Mouse (Mus musculus): ENCODE measurements at regions not wholly inside any gene's neighbourhood (a gene's known extent, or its start where the extent isn't known, plus 50 kb on each side); places are given as distances from the start of the nearest gene placed in this dataset.

GRCm38 (mm10) chr1:184411066-184411465 lies 321.4 kb downstream of the Hlx start:
- no peak for DNase-seq (ENCODE audit: extremely low read depth, insufficient read length, low spot score)

- no peak for DNase-seq (ENCODE audit: extremely low read depth, insufficient read length, low spot score)
Observed at GRCm38 (mm10) chr1:184409986-184410385, 322.4 kb downstream of the Hlx start.

GRCm38 (mm10) chr1:184402985-184403384 lies 329.4 kb downstream of the Hlx start:
- no peak for DNase-seq (ENCODE audit: extremely low read depth, insufficient read length, low spot score)

GRCm38 (mm10) chr1:184395215-184395614 lies 337.2 kb downstream of the Hlx start:
- peak; percentile 44 for DNase-seq (ENCODE audit: extremely low read depth, insufficient read length, low spot score)

- no peak for DNase-seq (ENCODE audit: extremely low read depth, insufficient read length, low spot score)
Observed at GRCm38 (mm10) chr1:184394559-184395194, 337.7 kb downstream of the Hlx start.

- no peak for DNase-seq (ENCODE audit: extremely low read depth, insufficient read length, low spot score)
Observed at GRCm38 (mm10) chr1:184384088-184384823, 348.2 kb downstream of the Hlx start.

- DNase-seq (ENCODE audit: extremely low read depth, insufficient read length, low spot score), result no peak
Observed at GRCm38 (mm10) chr1:184378665-184379064, 344.6 kb upstream of the 1700056E22Rik start.

GRCm38 (mm10) chr1:184365026-184365425 lies 330.9 kb upstream of the 1700056E22Rik start:
- DNase-seq (ENCODE audit: extremely low read depth, insufficient read length, low spot score), result no peak

GRCm38 (mm10) chr1:184358226-184358568 lies 324.1 kb upstream of the 1700056E22Rik start:
- DNase-seq (ENCODE audit: extremely low read depth, insufficient read length, low spot score), result no peak

GRCm38 (mm10) chr1:184357474-184358225 lies 323.5 kb upstream of the 1700056E22Rik start:
- no peak for DNase-seq (ENCODE audit: extremely low read depth, insufficient read length, low spot score)

GRCm38 (mm10) chr1:184353832-184354449 lies 319.8 kb upstream of the 1700056E22Rik start:
- no peak for DNase-seq (ENCODE audit: extremely low read depth, insufficient read length, low spot score)

- no peak for DNase-seq (ENCODE audit: extremely low read depth, insufficient read length, low spot score)
Observed at GRCm38 (mm10) chr1:184351760-184352159, 317.7 kb upstream of the 1700056E22Rik start.

- no peak for DNase-seq (ENCODE audit: extremely low read depth, insufficient read length, low spot score)
Observed at GRCm38 (mm10) chr1:184344829-184345228, 310.7 kb upstream of the 1700056E22Rik start.

GRCm38 (mm10) chr1:184335952-184336351 lies 301.9 kb upstream of the 1700056E22Rik start:
- no peak for DNase-seq (ENCODE audit: extremely low read depth, insufficient read length, low spot score)

- DNase-seq (ENCODE audit: extremely low read depth, insufficient read length, low spot score), result no peak
Observed at GRCm38 (mm10) chr1:184335281-184335680, 301.2 kb upstream of the 1700056E22Rik start.

- no peak for DNase-seq (ENCODE audit: extremely low read depth, insufficient read length, low spot score)
Observed at GRCm38 (mm10) chr1:184334818-184335217, 300.7 kb upstream of the 1700056E22Rik start.

- no peak for DNase-seq (ENCODE audit: extremely low read depth, insufficient read length, low spot score)
Observed at GRCm38 (mm10) chr1:184333086-184333485, 299.0 kb upstream of the 1700056E22Rik start.

GRCm38 (mm10) chr1:184330516-184331350 lies 296.6 kb upstream of the 1700056E22Rik start:
- DNase-seq (ENCODE audit: extremely low read depth, insufficient read length, low spot score), result no peak

GRCm38 (mm10) chr1:184326191-184326590 lies 292.1 kb upstream of the 1700056E22Rik start:
- no peak for DNase-seq (ENCODE audit: extremely low read depth, insufficient read length, low spot score)

- DNase-seq (ENCODE audit: extremely low read depth, insufficient read length, low spot score), result no peak
Observed at GRCm38 (mm10) chr1:184324234-184324633, 290.1 kb upstream of the 1700056E22Rik start.

Measured in 3134 (cell line).